Mouse (Mus musculus): ENCODE measurements at regions not wholly inside any gene's neighbourhood (a gene's known extent, or its start where the extent isn't known, plus 50 kb on each side); places are given as distances from the start of the nearest gene placed in this dataset.

- DNase-seq (ENCODE audit: low spot score) (no peak), ATAC-seq (ENCODE audit: low FRiP score, low TSS enrichment) (peak; percentile 46; the same call in 1 of the 2 replicates)
- no peaks in the 10 kb centered on the region for H3K9me3 ChIP-seq (ENCODE audit: control insufficient read depth, low read length)
- H3K4me2 ChIP-seq (replicated peaks; ENCODE audit: low read depth) = no peak overlapping the region
- H3K4me3 ChIP-seq (ENCODE audit: low read depth, low read length) = no peak overlapping the region
- no peaks in the 10 kb centered on the region for H3K27me3 ChIP-seq (ENCODE audit: control insufficient read depth, insufficient read depth, low read length)
- H3K27ac ChIP-seq (replicated peaks) = no peak overlapping the region
- TF ChIP-seq CTCF (IDR thresholded peaks at IDR 0.05; ENCODE audit: low read depth) (no peak), EP300 (optimal IDR thresholded peaks at IDR 0.05) (no peak)
- WGBS = 57% methylated on average over 2 of the region's 2 CpGs
- no peak overlapping the region for H3K9ac ChIP-seq (ENCODE audit: low read length)
- no peaks in the 10 kb centered on the region for H3K4me1 ChIP-seq (replicated peaks; ENCODE audit: control insufficient read depth, insufficient read depth)
- H3K36me3 ChIP-seq (ENCODE audit: control insufficient read depth, insufficient read depth, low read length) = no peaks in the 10 kb centered on the region
These were observed 167.3 kb downstream of the Gadd45g start for GRCm38 (mm10) chr13:52013757-52014156.

GRCm38 (mm10) chr13:52014566-52014965, 168.1 kb downstream of the Gadd45g start:
- Histone ChIP-seq H3K4me2 (replicated peaks; ENCODE audit: low read depth) (no peak overlapping the region), H3K4me1 (replicated peaks; ENCODE audit: control insufficient read depth, insufficient read depth) (no peaks in the 10 kb centered on the region), H3K4me3 (ENCODE audit: low read depth, low read length) (no peak overlapping the region), H3K27me3 (ENCODE audit: control insufficient read depth, insufficient read depth, low read length) (no peaks in the 10 kb centered on the region), H3K36me3 (ENCODE audit: control insufficient read depth, insufficient read depth, low read length) (no peaks in the 10 kb centered on the region), H3K27ac (replicated peaks) (no peak overlapping the region), H3K9ac (ENCODE audit: low read length) (no peak overlapping the region), H3K9me3 (ENCODE audit: control insufficient read depth, low read length) (no peaks in the 10 kb centered on the region)
- DNase-seq (ENCODE audit: low spot score) = no peak
- no peak for TF ChIP-seq CTCF (IDR thresholded peaks at IDR 0.05; ENCODE audit: low read depth)
- no peak for TF ChIP-seq EP300 (optimal IDR thresholded peaks at IDR 0.05)
- WGBS = 76% methylated on average over 7 of the region's 7 CpGs
- ATAC-seq (ENCODE audit: low FRiP score, low TSS enrichment) = no peak

GRCm38 (mm10) chr13:52015066-52015465, 168.6 kb downstream of the Gadd45g start:
- H3K36me3 ChIP-seq (ENCODE audit: control insufficient read depth, insufficient read depth, low read length) = no peaks in the 10 kb centered on the region
- no peak overlapping the region for H3K4me2 ChIP-seq (replicated peaks; ENCODE audit: low read depth)
- TF ChIP-seq EP300 (optimal IDR thresholded peaks at IDR 0.05) (no peak), CTCF (IDR thresholded peaks at IDR 0.05; ENCODE audit: low read depth) (no peak)
- H3K9ac ChIP-seq (ENCODE audit: low read length) = no peak overlapping the region
- ATAC-seq (ENCODE audit: low FRiP score, low TSS enrichment) (no peak), DNase-seq (ENCODE audit: low spot score) (no peak)
- WGBS = 38% methylated on average over 4 of the region's 4 CpGs
- no peak overlapping the region for H3K27ac ChIP-seq (replicated peaks)
- no peak overlapping the region for H3K4me3 ChIP-seq (ENCODE audit: low read depth, low read length)
- no peaks in the 10 kb centered on the region for H3K4me1 ChIP-seq (replicated peaks; ENCODE audit: control insufficient read depth, insufficient read depth)
- no peaks in the 10 kb centered on the region for H3K27me3 ChIP-seq (ENCODE audit: control insufficient read depth, insufficient read depth, low read length)
- H3K9me3 ChIP-seq (ENCODE audit: control insufficient read depth, low read length) = no peaks in the 10 kb centered on the region

- ATAC-seq (ENCODE audit: low FRiP score, low TSS enrichment) (no peak), DNase-seq (ENCODE audit: low spot score) (no peak)
- H3K9ac ChIP-seq (ENCODE audit: low read length) = no peak overlapping the region
- no peaks in the 10 kb centered on the region for H3K4me1 ChIP-seq (replicated peaks; ENCODE audit: control insufficient read depth, insufficient read depth)
- no peaks in the 10 kb centered on the region for H3K27me3 ChIP-seq (ENCODE audit: control insufficient read depth, insufficient read depth, low read length)
- H3K27ac ChIP-seq (replicated peaks) = no peak overlapping the region
- H3K9me3 ChIP-seq (ENCODE audit: control insufficient read depth, low read length) = no peaks in the 10 kb centered on the region
- no peak overlapping the region for H3K4me2 ChIP-seq (replicated peaks; ENCODE audit: low read depth)
- H3K36me3 ChIP-seq (ENCODE audit: control insufficient read depth, insufficient read depth, low read length) = no peaks in the 10 kb centered on the region
- no peak overlapping the region for H3K4me3 ChIP-seq (ENCODE audit: low read depth, low read length)
- TF ChIP-seq EP300 (optimal IDR thresholded peaks at IDR 0.05) = no peak
- no peak for TF ChIP-seq CTCF (IDR thresholded peaks at IDR 0.05; ENCODE audit: low read depth)
- 45% methylated on average over 5 of the region's 5 CpGs for WGBS
These were observed 169.0 kb downstream of the Gadd45g start for GRCm38 (mm10) chr13:52015496-52015895.

GRCm38 (mm10) chr13:52017598-52018190, 171.2 kb downstream of the Gadd45g start:
- Histone ChIP-seq H3K4me3 (ENCODE audit: low read depth, low read length) (no peak overlapping the region), H3K4me1 (replicated peaks; ENCODE audit: control insufficient read depth, insufficient read depth) (no peaks in the 10 kb centered on the region), H3K9ac (ENCODE audit: low read length) (no peak overlapping the region), H3K27me3 (ENCODE audit: control insufficient read depth, insufficient read depth, low read length) (no peaks in the 10 kb centered on the region), H3K9me3 (ENCODE audit: control insufficient read depth, low read length) (no peaks in the 10 kb centered on the region), H3K4me2 (replicated peaks; ENCODE audit: low read depth) (no peak overlapping the region), H3K36me3 (ENCODE audit: control insufficient read depth, insufficient read depth, low read length) (no peaks in the 10 kb centered on the region), H3K27ac (replicated peaks) (no peak overlapping the region)
- ATAC-seq (ENCODE audit: low FRiP score, low TSS enrichment) (no peak), DNase-seq (ENCODE audit: low spot score) (no peak)
- TF ChIP-seq CTCF (IDR thresholded peaks at IDR 0.05; ENCODE audit: low read depth) (peak; percentile 8; the same call in 1 of the 2 replicates), EP300 (optimal IDR thresholded peaks at IDR 0.05) (no peak)
- 64% methylated on average over 11 of the region's 11 CpGs for WGBS

- no peaks in the 10 kb centered on the region for H3K27me3 ChIP-seq (ENCODE audit: control insufficient read depth, insufficient read depth, low read length)
- DNase-seq (ENCODE audit: low spot score) = no peak
- WGBS = 94% methylated on average over 8 of the region's 8 CpGs
- TF ChIP-seq EP300 (optimal IDR thresholded peaks at IDR 0.05) = no peak
- TF ChIP-seq CTCF (IDR thresholded peaks at IDR 0.05; ENCODE audit: low read depth) = no peak
- no peak overlapping the region for H3K4me3 ChIP-seq (ENCODE audit: low read depth, low read length)
- no peak overlapping the region for H3K4me2 ChIP-seq (replicated peaks; ENCODE audit: low read depth)
- no peak for ATAC-seq (ENCODE audit: low FRiP score, low TSS enrichment)
- H3K4me1 ChIP-seq (replicated peaks; ENCODE audit: control insufficient read depth, insufficient read depth) = peaks cover 2% of the 10 kb centered on the region; the same call in 1 of the 2 replicates
- H3K9ac ChIP-seq (ENCODE audit: low read length) = no peak overlapping the region
- no peaks in the 10 kb centered on the region for H3K9me3 ChIP-seq (ENCODE audit: control insufficient read depth, low read length)
- no peak overlapping the region for H3K27ac ChIP-seq (replicated peaks)
- no peaks in the 10 kb centered on the region for H3K36me3 ChIP-seq (ENCODE audit: control insufficient read depth, insufficient read depth, low read length)
These were observed 173.2 kb downstream of the Gadd45g start for GRCm38 (mm10) chr13:52019647-52020046.
